Mouse (Mus musculus): Measurements from ENCODE around the gene Lipe. TPM values are rescaled to one million over a fixed set of nuclear protein-coding genes. Genes with fewer than 3 reads are reported as not detected.
"Not testable (repeated sequence)": the region's sequence is repeated elsewhere in the genome, so short reads cannot be mapped to it uniquely, and the experiment has no call there.

Gene Lipe
- total and polyA plus RNA-seq, 2 experiments from 2014 or later, result 6.9 to 11.6 TPM

GRCm38 (mm10) chr7:25409114-25409760 is 10.7 kb upstream of the Lipe start:
- Histone ChIP-seq H3K36me3 (ENCODE audit: insufficient read depth, low read length) (no peaks in the 10 kb centered on the region), H3K27me3 (ENCODE audit: insufficient read depth, low read length) (no peaks in the 10 kb centered on the region), H3K9ac (replicated peaks; ENCODE audit: low read length, poor library complexity, severe bottlenecking) (no peak overlapping the region), H3K4me2 (ENCODE audit: low read depth, low read length, poor library complexity, severe bottlenecking) (no peak overlapping the region), H3K4me1 (ENCODE audit: insufficient read depth, low read length) (no peaks in the 10 kb centered on the region), H3K4me3 (ENCODE audit: low read depth, low read length) (no peak overlapping the region), H3K9me3 (ENCODE audit: low read length) (no peaks in the 10 kb centered on the region), H3K27ac (ENCODE audit: low read depth, low read length) (no peak overlapping the region)
- 42% methylated on average over 4 of the region's 4 CpGs for WGBS
- TF ChIP-seq CTCF (IDR thresholded peaks at IDR 0.05), result peak; percentile 63
- DNase-seq (ENCODE audit: low spot score) (peak; percentile 44), ATAC-seq (ENCODE audit: low FRiP score) (no peak)

DNA sequence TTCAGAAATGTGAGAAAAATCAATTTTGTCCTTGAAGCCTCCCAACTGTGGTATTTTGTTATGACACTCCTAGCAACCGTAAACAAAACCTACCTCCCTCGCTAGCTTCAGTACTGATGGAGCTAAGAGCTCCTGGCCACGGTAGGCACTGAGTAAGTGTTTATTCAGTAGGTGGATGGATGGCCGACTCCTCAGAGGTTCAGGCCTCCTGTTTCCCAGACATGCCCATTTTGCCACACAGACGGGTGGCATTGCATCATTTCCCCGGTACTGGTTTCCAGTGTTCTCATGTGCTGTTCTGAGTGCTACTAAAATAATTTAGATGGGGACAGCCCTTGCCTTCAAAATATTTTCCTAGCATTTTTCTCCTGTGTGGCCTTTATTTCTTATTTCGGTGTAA is 8.0 kb upstream of the Lipe start:
- H3K4me1 ChIP-seq (ENCODE audit: insufficient read depth, low read length), result no peaks in the 10 kb centered on the region
- 89% methylated on average over 7 of the region's 7 CpGs for WGBS
- no peak overlapping the region for H3K4me2 ChIP-seq (ENCODE audit: low read depth, low read length, poor library complexity, severe bottlenecking)
- no peak overlapping the region for H3K27ac ChIP-seq (ENCODE audit: low read depth, low read length)
- H3K36me3 ChIP-seq (ENCODE audit: insufficient read depth, low read length), result no peaks in the 10 kb centered on the region
- no peaks in the 10 kb centered on the region for H3K9me3 ChIP-seq (ENCODE audit: low read length)
- H3K9ac ChIP-seq (replicated peaks; ENCODE audit: low read length, poor library complexity, severe bottlenecking), result no peak overlapping the region
- ATAC-seq (ENCODE audit: low FRiP score) (no peak), DNase-seq (ENCODE audit: low spot score) (no peak)
- no peaks in the 10 kb centered on the region for H3K27me3 ChIP-seq (ENCODE audit: insufficient read depth, low read length)
- no peak overlapping the region for H3K4me3 ChIP-seq (ENCODE audit: low read depth, low read length)
- TF ChIP-seq CTCF (IDR thresholded peaks at IDR 0.05), result no peak

DNA sequence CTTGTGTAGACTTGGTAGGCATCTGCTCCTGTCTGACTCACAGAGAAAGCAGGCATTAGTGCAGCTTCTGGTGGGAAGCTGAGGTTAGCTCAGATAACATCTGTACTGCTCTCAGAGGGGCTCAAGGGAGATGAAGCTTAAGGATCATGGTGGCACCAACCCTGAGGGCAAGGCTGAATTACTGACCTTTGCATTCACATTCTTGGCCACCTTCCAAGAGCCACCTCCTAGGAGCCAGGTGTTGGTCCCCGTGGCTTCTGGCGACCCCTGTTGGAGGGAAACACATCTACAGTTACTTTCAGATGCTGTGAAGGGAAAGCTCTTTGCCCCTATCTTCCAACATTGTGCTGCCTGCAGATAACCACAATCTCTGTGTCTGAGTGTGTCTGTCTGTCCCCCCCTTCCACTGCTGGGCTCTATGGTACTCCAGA is 4.2 kb upstream of the Lipe start:
- no peaks in the 10 kb centered on the region for H3K36me3 ChIP-seq (ENCODE audit: insufficient read depth, low read length)
- H3K27me3 ChIP-seq (ENCODE audit: insufficient read depth, low read length), result no peaks in the 10 kb centered on the region
- 0% methylated on average over 2 of the region's 2 CpGs for WGBS
- no peak for DNase-seq (ENCODE audit: low spot score)
- no peak overlapping the region for H3K27ac ChIP-seq (ENCODE audit: low read depth, low read length)
- H3K4me2 ChIP-seq (ENCODE audit: low read depth, low read length, poor library complexity, severe bottlenecking), result no peak overlapping the region
- H3K9ac ChIP-seq (replicated peaks; ENCODE audit: low read length, poor library complexity, severe bottlenecking), result no peak overlapping the region
- ATAC-seq (ENCODE audit: low FRiP score), result no peak
- H3K4me1 ChIP-seq (ENCODE audit: insufficient read depth, low read length), result no peaks in the 10 kb centered on the region; the same call in 1 of the 2 replicates
- TF ChIP-seq CTCF (IDR thresholded peaks at IDR 0.05), result peak; percentile 62
- H3K9me3 ChIP-seq (ENCODE audit: low read length), result no peaks in the 10 kb centered on the region
- H3K4me3 ChIP-seq (ENCODE audit: low read depth, low read length), result no peak overlapping the region

DNA sequence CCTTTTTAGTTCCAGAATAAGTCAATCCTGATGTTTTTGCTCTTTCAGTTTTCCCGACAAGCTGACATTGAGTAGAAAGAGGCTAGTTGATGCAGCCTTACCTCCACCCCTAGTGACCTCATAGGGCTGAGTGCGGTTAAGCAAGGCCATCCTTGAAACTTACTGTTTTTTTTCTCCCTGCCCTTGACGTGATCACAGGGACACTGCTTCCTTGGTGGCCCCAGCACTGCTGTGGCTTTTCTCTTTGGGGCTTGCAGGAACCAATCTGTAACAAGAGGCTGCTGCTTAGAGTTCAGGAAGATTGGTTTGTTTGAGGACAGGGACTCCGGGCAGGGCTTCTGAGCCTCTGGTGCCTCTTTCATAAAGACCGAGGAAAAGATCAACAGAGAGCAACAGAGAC is 3.5 kb upstream of the Lipe start:
- Histone ChIP-seq H3K9ac (replicated peaks; ENCODE audit: low read length, poor library complexity, severe bottlenecking) (no peak overlapping the region), H3K4me2 (ENCODE audit: low read depth, low read length, poor library complexity, severe bottlenecking) (no peak overlapping the region), H3K36me3 (ENCODE audit: insufficient read depth, low read length) (no peaks in the 10 kb centered on the region), H3K27ac (ENCODE audit: low read depth, low read length) (no peak overlapping the region), H3K9me3 (ENCODE audit: low read length) (no peaks in the 10 kb centered on the region), H3K27me3 (ENCODE audit: insufficient read depth, low read length) (no peaks in the 10 kb centered on the region), H3K4me1 (ENCODE audit: insufficient read depth, low read length) (no peaks in the 10 kb centered on the region; the same call in 1 of the 2 replicates), H3K4me3 (ENCODE audit: low read depth, low read length) (no peak overlapping the region)
- no peak for ATAC-seq (ENCODE audit: low FRiP score)
- 22% methylated on average over 5 of the region's 5 CpGs for WGBS
- DNase-seq (ENCODE audit: low spot score), result no peak
- no peak for TF ChIP-seq CTCF (IDR thresholded peaks at IDR 0.05)

DNA sequence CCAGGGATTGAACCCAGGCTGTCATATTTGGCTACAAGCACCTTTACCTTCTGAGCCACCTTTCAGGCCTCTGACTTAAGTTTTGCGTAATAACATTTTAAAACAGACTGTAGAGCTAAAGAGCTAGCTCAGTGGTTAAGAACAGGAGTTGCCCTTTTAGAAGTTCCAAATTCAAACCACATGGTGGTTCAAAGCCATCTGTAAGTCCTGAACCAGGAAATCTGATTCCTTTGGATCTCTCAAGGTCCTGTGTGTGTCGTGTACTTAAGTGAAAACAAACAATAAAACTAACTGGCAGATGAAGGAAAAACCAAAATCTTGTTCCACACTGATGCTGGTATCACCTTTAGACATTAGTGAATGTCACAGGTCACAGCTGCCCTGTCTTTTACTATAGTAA is 3.0 kb upstream of the Lipe start:
- WGBS, result 67% methylated on average over 2 of the region's 2 CpGs
- no peak for TF ChIP-seq CTCF (IDR thresholded peaks at IDR 0.05)
- no peak for ATAC-seq (ENCODE audit: low FRiP score)
- Histone ChIP-seq H3K27me3 (ENCODE audit: insufficient read depth, low read length) (no peaks in the 10 kb centered on the region), H3K9ac (replicated peaks; ENCODE audit: low read length, poor library complexity, severe bottlenecking) (no peak overlapping the region), H3K4me2 (ENCODE audit: low read depth, low read length, poor library complexity, severe bottlenecking) (no peak overlapping the region), H3K27ac (ENCODE audit: low read depth, low read length) (no peak overlapping the region), H3K36me3 (ENCODE audit: insufficient read depth, low read length) (no peaks in the 10 kb centered on the region), H3K4me3 (ENCODE audit: low read depth, low read length) (no peak overlapping the region), H3K4me1 (ENCODE audit: insufficient read depth, low read length) (no peaks in the 10 kb centered on the region; the same call in 1 of the 2 replicates), H3K9me3 (ENCODE audit: low read length) (no peaks in the 10 kb centered on the region)
- no peak for DNase-seq (ENCODE audit: low spot score)

DNA sequence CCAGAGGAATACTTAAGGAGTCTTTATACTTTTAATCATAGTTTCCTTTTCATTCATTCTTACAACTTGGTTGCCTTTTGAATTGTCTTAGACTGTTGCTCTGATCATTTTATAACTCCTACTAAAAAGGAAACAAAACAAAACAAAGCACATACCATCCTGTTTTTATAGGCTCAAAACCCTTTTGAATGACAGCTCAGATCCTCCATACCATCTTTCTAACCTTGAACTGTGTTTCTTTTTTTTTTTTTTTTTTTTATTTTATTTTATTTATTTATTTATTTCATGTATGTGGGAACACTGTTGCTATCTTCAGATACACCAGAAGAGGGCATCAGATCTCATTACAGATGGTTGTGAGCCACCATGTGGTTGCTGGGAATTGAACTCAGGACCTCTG is 518 bp upstream of the Lipe start:
- H3K27me3 ChIP-seq (ENCODE audit: insufficient read depth, low read length); ATAC-seq (ENCODE audit: low FRiP score); H3K9me3 ChIP-seq (ENCODE audit: low read length); H3K36me3 ChIP-seq (ENCODE audit: insufficient read depth, low read length); H3K4me2 ChIP-seq (ENCODE audit: low read depth, low read length, poor library complexity, severe bottlenecking); H3K9ac ChIP-seq (replicated peaks; ENCODE audit: low read length, poor library complexity, severe bottlenecking); H3K27ac ChIP-seq (ENCODE audit: low read depth, low read length); H3K4me3 ChIP-seq (ENCODE audit: low read depth, low read length); DNase-seq (ENCODE audit: low spot score); H3K4me1 ChIP-seq (ENCODE audit: insufficient read depth, low read length): not testable (repeated sequence)

Data from midbrain, postnatal 0 days (tissue).